Mouse (Mus musculus): ENCODE measurements at regions not wholly inside any gene's neighbourhood (a gene's known extent, or its start where the extent isn't known, plus 50 kb on each side); places are given as distances from the start of the nearest gene placed in this dataset.
A peak's percentile ranks its signal among the peaks of the same experiment; 100 is the strongest.

GRCm38 (mm10) chr6:135433753-135434152 is 71.4 kb downstream of the Emp1 start:
- DNase-seq (ENCODE audit: low spot score in 2 of 2): no peak

- no peak for DNase-seq (ENCODE audit: low spot score in 2 of 2)
These were observed 74.0 kb downstream of the Emp1 start for GRCm38 (mm10) chr6:135436315-135436714.

DNA sequence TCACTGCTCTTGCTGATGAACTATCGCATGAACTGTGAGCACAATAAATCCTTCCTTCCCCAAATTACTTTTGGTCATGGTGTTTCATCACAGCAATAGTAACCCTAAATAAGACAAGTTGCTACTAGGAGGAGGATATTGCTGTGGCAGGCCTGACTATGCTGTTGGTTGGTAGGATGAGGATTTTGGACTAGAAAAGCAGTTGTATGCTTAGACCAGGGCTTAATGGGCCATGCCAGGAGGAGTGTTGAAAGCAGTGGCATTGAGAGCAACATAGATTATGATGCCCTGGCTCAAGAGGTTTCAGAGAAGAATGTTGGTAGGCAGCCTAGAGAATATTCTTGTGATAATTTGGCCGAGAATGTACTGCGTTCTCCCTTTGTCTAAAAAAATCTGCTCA is 75.9 kb downstream of the Emp1 start:
- DNase-seq (ENCODE audit: low spot score in 2 of 2): no peak

- DNase-seq (ENCODE audit: low spot score in 2 of 2): no peak
These were observed 79.0 kb downstream of the Emp1 start for GRCm38 (mm10) chr6:135441126-135441871.

GRCm38 (mm10) chr6:135444661-135445060 is 82.3 kb downstream of the Emp1 start:
- DNase-seq (ENCODE audit: low spot score in 2 of 2): peak; percentile 91 to 95

- no peak for DNase-seq (ENCODE audit: low spot score in 2 of 2)
These were observed 82.7 kb downstream of the Emp1 start for GRCm38 (mm10) chr6:135445070-135445469.

- DNase-seq (ENCODE audit: low spot score in 2 of 2): no peak
These were observed 85.5 kb downstream of the Emp1 start for GRCm38 (mm10) chr6:135447801-135448200.

GRCm38 (mm10) chr6:135449228-135449627 is 86.9 kb downstream of the Emp1 start:
- DNase-seq (ENCODE audit: low spot score in 2 of 2): no peak

DNA sequence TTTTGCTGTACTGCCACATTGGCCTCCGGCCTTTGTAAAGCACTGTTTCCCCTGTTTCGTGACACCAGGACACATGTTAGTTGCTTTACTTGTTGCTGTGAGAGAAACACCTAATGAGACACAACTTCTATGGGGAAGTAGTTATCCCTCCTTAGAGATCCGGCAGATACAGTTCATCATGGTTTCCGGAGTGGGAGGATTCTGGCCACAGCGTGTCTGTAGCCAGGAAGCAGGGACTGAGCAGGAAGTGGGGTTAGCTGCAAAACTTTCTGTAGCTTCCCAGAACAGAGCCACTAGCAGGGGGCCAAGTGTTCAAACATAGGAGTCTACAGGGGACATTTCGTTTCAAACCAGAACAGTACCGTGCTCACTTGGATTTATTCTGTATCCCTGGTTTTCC is 88.2 kb downstream of the Emp1 start:
- no peak for DNase-seq (ENCODE audit: low spot score in 2 of 2)

- no peak for DNase-seq (ENCODE audit: low spot score in 2 of 2)
These were observed 88.9 kb downstream of the Emp1 start for GRCm38 (mm10) chr6:135451165-135451797.

- no peak for DNase-seq (ENCODE audit: low spot score in 2 of 2)
These were observed 90.7 kb downstream of the Emp1 start for GRCm38 (mm10) chr6:135453041-135453440.

DNA sequence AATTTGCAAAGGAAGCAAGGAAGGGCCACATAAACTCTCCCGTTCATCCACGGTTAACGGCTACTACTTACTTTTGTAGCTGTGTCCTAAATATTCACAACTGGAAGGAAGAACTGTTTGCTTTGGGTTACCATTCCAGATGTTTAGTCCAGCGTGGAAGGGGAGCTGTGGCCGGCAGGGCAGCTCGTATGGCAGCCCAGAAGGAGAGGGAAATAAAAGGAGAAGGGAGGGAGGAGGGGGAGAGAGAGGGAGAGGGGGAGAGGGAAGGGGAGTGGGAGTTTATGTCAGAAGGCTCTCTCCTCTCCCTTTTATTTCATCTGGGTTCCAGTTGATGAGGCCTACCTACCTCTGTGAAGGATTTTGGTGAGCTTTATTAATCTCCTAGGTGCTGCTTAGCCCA is 110.2 kb downstream of the Emp1 start:
- no peak for DNase-seq (ENCODE audit: low spot score in 2 of 2)

- DNase-seq (ENCODE audit: low spot score in 2 of 2): no peak
These were observed 110.8 kb downstream of the Emp1 start for GRCm38 (mm10) chr6:135473146-135473545.

DNA sequence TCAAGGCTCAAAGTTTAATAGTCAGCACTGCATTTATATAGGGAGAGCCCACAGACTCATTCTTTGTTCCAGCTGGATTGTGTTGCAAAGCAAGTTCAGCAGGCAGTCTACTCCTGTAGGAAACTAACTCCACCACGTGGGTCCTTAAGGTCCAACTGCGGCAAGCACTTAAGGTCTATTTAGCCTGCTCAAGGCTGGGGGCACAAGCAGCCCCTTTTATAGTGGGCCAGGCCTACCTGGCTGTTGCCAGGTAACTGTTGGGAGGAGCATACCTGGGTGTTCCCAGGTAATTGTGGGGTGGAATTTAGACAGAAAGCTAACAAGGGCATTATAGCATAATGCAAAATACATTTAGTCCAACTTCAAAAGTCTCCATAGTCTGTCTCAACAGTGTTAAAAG is 126.5 kb downstream of the Emp1 start:
- DNase-seq (ENCODE audit: low spot score in 2 of 2): no peak

- no peak for DNase-seq (ENCODE audit: low spot score in 2 of 2)
These were observed 131.6 kb downstream of the Emp1 start for GRCm38 (mm10) chr6:135493983-135494382.

- DNase-seq (ENCODE audit: low spot score in 2 of 2): no peak
These were observed 133.5 kb downstream of the Emp1 start for GRCm38 (mm10) chr6:135495841-135496240.

DNA sequence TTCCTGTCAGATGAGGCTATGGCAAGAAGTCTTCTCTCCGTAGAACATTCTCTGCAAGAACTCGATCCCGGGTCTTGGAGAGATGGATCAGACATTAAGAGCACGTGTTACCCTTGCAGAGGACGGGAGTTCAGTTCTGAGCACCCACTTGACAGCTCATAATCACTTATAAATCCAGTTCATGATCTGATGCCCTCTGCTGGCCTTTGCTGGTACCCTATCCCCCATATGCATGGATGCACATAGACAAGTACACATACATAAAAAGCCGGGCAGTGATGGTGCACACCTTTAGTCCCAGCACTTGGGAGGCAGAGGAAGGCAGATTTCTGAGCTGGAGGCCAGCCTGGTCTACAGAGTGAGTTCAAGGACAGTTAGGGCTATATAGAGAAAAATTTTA is 136.2 kb downstream of the Emp1 start:
- no peak for DNase-seq (ENCODE audit: low spot score in 2 of 2)

DNA sequence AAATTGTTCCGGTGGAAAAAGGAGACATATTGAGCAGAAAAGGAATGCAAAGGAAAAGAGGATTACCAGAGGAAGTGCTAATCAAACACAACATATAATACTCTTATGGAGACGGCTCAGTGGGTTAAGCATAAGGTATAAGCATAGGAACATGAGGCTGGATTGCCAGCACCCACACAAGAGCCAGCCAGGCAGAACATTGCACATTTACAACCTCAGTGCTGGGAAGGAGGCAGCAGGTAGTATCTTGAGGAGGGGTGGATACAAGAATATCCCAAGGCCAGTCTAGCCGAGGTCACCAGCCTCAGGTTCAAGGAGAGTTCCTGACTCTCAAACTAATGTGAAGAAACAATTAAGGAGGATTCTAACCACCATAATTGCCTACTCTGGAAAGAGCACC is 138.0 kb downstream of the Emp1 start:
- DNase-seq (ENCODE audit: low spot score in 2 of 2): no peak

DNA sequence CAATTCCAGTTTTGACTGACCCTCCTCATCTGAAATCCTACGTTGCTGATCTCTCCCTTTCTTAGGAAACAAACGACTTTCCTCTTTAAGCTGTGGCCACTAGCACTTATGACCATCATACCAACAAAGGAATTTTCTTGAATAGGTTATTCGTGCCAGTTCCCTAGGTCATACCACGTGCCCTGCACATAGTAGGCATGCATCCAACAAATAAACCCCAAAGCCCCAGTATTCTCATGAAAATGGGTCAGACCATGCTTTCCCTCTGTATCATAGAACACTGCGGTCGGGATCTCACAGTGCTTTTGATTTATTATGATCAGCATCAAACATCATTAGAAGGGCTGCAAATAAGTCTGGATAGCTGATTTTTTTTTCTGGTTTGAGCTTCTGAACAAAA is 139.4 kb downstream of the Emp1 start:
- DNase-seq (ENCODE audit: low spot score in 2 of 2): no peak

DNA sequence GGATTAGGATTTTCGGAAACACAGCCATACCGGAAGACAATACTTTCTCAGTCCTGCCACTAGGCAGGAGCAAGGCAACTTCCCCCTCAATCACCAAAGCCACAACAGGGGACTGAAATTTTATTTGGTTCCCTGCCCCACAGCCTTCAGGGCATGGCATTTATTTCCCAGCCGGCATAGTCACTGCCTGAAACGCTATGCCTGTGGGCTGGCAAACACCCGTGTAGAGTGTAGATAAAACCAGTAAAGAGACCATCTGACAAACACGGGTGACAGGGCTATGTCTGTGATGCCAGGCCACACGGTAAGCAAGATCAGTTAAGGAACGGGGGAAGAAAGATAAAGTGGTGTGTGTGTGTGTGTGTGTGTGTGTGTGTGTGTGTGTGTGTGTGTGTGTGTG is 140.1 kb downstream of the Emp1 start:
- DNase-seq (ENCODE audit: low spot score in 2 of 2): no peak

DNA sequence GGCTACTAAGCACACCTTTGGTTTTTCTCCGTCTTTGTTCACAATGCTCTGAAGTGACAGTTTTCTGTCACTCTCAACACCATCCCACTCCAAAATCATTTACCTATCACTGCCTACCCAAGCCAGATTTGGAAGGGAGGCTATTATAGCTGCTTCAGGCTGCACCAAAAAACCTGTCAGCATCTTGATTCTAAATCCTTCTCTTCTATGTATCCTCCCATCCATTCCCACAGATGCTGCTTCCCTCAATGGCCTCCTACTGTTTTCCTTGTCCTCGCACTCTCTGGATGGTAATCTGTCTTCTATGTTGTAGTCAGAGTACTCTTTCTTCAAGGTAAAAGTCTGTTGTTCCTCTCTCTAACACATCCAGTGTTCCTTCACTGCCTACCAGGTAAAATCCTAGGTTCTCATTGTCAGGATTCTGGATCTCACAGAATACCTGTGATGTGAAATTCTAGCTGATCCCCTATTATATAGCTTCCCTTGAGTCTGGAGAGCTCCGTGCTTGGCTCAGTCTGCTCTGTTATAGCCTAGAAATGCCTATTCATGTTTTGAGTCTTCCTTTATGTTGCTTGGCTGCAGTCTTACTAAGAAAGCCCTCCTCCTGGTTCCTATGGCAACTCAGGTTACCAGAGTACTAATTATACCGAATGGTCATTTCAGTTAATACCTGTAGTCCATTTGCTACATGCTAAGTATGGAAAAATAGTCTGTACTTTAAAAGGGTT is 156.5 kb downstream of the Emp1 start:
- no peak for DNase-seq (ENCODE audit: low spot score in 2 of 2)

DNA sequence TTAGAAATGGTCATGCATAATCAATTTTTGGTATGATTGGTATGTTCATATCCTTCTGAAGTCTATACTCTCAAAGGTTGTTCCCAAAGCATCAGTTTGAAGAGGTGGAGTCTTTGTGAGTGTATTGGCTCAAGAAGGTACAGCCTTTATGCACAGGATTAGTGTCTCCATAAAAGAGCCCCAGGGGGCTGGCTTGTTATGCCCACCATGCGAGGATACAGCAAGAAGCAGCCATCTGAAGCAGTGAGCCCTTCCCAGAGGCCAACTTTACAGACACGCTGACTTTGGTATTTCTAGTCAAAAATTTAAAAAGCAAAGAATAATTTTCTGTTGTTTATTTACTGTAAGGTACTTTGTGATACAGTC is 157.1 kb downstream of the Emp1 start:
- no peak for DNase-seq (ENCODE audit: low spot score in 2 of 2)
